Mouse (Mus musculus) right cerebral cortex, postnatal 25 days (tissue): ENCODE results near the gene Slc24a1.

Experiments
- DNase-seq: peaks from one replicate; pipeline ENCODE4 v3.0.0; 2022

The Slc24a1 gene

GRCm38 (mm10) chr9:64936508-64936907 lies 14.9 kb downstream of the Slc24a1 start:
- DNase-seq: no peak

GRCm38 (mm10) chr9:64934015-64934754 lies 17.2 kb downstream of the Slc24a1 start:
- no peak for DNase-seq

GRCm38 (mm10) chr9:64931751-64932610 lies 19.4 kb downstream of the Slc24a1 start:
- no peak for DNase-seq

DNA sequence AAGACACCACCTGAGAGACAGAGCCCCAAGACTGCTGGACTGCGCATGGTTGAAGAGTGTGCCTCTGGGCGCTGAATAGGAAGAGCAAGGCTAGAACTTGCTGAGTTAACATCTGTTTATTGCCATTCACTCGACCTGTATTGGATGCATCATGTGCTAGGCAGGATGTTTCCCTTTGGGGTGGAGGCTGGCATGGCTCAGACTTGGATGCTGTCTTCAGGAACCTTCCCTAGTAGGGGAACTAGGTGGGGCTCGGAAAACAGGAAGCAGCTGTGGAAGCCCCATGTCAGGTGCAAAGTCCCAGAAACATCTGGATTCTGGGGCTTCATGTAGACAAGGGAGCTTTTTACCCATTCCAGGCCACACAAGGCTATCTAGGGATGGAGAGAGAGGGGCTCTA lies 21.2 kb downstream of the Slc24a1 start:
- no peak for DNase-seq

DNA sequence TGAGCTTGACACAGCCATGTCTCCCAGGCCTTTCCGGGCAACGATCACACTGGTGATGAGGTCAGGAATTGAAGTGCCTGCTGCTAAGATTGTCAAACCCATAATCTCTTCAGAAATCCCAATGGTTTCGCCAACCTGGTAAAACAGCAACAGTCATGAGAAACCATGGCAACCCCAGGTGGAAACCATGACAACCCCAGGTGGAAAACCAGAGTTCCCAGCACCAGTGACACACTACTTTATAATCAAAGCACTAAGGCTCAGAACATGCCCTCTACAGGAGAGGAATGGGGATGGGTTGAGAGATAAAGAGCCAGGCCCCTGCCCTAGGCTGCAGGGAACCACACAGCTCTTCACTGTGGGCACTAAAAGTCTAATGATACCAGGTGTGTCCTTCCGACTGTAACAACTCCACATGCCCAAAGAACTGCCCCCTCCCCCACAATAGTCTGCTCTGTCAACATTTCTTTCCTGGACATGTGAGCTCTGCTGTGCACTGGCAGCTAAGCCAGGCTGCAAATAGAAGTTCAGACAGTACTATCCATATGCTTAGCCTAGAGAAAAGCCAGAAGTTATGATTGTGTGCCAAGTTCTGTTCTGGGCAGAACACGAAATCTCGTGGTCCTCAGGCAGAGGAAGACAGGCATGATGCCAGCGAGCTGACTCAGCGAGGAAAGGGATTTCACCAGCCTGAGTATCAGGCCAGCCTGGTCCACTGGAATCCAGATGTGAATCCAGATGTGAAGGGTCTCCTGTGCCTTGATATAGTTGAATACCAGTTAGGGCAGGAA lies 25.0 kb downstream of the Slc24a1 start:
- DNase-seq: peak; percentile 77

DNA sequence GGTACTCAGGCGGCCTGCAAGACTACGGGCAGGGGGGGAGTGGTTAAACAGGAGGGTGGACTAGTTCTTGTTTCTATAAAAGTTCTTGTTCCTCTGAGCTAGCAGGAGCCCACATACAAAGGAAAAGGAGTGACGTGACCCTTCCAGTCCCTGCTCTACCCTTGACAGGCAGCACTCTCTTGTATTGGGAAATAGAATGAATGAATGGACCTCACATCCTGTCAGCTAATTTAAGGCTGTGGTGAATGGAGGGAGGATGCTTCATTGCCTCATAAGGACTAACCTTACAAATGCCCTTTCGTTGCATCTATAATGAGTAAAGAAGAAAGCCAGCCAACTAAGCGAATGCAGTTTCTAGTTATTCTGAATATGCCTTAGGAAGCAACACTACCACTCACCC lies 25.6 kb downstream of the Slc24a1 start:
- no peak for DNase-seq

DNA sequence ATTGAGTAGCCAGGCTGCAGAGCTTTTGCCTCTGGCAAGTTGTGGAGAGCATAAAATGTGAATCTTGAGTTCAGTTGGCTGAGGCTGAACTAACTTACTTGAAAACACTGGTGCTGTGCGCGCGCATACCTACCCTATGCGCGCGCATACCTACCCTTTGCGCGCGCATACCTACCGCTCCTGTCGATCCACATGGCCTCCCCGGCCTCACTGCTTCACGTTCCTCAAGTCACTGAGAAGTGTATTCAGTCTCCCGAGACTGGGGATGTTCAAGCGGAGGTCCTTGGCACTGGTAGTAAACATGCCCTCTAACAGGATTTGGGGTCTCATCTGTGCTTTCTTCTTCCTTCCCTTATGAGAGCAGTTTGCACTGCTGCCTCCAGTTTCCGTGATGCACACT lies 32.8 kb downstream of the Slc24a1 start:
- DNase-seq: no peak

GRCm38 (mm10) chr9:64914629-64915028 lies 36.8 kb downstream of the Slc24a1 start:
- no peak for DNase-seq

DNA sequence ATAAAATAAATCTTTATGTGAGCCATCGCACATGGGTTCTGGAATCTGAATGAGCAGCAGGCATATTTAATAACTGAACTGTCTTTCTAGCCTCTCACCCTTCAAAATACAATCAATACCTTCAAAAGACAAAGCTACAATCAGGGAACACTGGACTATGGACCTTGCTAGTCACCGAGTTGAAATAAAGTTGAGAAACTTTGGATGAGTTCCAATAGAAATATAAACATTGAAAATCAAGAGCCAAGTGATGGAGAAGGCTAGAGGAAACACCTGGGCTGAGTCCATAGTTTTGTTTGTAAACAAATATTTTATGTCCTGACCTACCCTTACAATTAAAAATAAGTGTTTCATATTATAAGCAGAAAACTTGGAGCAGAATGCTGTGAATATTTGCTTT lies 37.4 kb downstream of the Slc24a1 start:
- no peak for DNase-seq

DNA sequence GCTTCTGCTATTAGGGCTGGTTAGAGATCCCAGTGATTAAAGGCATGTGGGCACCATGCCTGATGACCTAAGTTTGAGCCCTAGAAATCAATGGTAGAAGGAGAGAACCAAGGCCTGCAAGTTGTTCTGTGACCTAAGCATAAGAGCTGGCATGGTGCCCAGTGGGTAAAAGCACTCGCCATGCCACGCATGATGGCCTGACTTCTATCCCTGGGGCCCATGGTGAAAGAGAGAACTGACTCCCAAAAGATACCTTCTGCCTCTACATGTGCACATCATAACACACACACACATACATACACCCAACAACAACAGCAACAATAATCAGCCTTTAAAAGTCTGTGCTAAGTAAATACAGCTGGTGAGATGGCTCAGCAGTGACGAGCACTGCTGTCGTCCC lies 38.0 kb downstream of the Slc24a1 start:
- DNase-seq: no peak

GRCm38 (mm10) chr9:64907441-64907840 lies 44.0 kb downstream of the Slc24a1 start:
- DNase-seq: no peak

- DNase-seq: no peak
Observed at GRCm38 (mm10) chr9:64904917-64905640, 46.3 kb downstream of the Slc24a1 start.

DNA sequence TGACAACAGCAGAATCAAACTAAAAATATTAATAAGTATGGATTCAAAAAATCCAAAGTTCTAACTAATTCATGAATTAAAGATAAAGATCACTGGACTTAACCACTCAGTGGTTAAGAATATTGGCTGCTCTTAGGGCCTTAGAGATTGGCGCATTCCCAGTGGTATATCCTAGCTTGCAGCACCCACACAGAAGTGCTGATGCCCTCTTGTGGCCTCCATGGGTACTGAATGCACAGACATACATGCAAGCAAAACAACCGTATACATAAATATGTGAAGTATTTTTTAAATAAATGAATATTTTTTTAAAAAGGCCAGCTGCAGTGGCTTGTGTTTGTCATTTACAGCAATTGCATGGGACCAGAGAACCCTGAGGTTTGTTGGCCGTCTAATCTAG lies 48.0 kb downstream of the Slc24a1 start:
- peak; percentile 33 for DNase-seq

DNA sequence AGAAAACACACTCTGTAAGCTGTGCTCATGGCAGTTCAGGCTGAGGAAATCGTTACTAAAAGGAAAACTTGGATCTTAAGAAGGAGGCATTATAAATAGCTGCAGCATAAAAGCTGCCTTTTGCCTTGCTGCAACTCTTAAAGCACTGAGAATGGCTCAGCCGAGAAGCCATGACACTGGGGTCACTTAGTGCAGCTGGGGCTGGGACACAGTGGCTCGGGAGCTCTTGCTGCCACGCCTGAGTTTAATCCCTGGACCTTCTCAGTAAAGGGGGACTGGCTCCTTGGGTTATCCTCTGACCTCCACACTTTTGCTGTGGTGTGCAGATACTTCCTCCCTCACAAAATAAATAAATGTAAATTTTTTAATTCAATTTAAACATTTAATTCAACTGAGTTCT lies 48.5 kb downstream of the Slc24a1 start:
- no peak for DNase-seq

- no peak for DNase-seq
Observed at GRCm38 (mm10) chr9:64896605-64897004, 54.8 kb downstream of the Slc24a1 start.

DNA sequence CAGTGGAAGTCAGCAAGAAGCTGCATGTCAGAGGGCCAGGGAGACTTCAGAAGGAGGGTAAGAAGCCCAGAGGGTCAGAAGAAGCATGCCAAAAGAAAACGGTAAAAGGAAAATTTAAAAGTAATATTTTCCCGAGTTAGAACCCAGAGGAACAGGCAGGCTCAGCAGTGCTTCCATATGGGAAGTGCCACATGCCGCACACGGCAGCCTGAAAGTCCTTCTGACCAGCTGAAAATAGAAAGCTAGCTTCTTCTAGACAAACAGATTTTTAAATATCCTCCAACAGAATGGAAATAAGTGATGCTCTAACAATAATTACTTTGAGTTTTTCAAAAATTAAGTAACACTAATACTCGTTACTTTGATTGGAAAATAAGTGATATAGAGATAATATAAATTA lies 65.4 kb downstream of the Slc24a1 start:
- no peak for DNase-seq
